Mouse (Mus musculus): Measurements from ENCODE around the gene Galnt7. TPM values are rescaled to one million over a fixed set of nuclear protein-coding genes. Genes with fewer than 3 reads are reported as not detected.
"Not testable (repeated sequence)": the region's sequence is repeated elsewhere in the genome, so short reads cannot be mapped to it uniquely, and the experiment has no call there.

Gene Galnt7
- polyA plus RNA-seq, 1 experiment = 12.0 TPM

DNA sequence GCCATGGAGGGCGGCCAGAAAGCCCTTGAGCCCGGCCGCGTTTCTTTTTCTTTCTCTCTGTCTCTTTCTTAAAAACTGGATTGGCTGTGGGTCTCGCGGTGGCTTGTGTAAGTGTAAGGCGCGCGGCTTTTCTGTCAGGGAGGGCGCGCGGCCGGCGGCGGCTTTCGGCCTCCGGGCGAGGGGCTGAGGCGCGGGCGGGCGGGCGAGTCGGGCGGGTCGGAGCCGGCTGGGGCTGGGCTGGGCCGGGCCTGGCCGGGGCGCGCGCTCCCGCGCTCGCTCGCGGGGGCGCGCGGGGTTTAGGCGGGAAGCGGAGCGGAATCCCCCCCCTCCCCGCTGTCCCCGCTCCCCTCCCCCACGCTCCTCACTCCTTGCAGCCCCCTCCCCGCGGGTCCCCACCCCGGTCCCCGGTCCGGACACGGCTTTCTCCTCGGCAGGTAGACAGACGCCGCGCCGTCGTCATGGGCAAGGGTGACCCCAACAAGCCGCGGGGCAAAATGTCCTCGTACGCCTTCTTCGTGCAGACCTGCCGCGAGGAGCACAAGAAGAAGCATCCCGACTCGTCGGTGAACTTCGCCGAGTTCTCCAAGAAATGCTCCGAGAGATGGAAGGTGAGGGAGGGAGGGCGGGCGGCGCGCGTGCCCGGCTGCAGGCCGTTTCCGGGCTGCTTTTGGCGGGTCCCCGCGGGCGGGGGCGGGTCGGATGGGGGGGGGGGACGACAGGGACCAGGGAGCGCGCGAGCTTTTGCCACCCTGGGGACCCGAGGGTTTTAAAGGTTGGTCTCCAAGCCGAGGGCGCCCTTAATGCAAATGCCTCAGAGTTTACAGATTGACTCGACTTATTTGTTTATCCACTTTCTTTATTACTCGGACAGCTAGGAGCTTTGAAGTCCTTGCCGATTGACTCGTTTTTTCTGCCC is 140.4 kb downstream of the Galnt7 start:
- DNase-seq (ENCODE audit: low read depth, low spot score) = no peak
- WGBS = under 1% methylated on average over 80 of the region's 96 CpGs

DNA sequence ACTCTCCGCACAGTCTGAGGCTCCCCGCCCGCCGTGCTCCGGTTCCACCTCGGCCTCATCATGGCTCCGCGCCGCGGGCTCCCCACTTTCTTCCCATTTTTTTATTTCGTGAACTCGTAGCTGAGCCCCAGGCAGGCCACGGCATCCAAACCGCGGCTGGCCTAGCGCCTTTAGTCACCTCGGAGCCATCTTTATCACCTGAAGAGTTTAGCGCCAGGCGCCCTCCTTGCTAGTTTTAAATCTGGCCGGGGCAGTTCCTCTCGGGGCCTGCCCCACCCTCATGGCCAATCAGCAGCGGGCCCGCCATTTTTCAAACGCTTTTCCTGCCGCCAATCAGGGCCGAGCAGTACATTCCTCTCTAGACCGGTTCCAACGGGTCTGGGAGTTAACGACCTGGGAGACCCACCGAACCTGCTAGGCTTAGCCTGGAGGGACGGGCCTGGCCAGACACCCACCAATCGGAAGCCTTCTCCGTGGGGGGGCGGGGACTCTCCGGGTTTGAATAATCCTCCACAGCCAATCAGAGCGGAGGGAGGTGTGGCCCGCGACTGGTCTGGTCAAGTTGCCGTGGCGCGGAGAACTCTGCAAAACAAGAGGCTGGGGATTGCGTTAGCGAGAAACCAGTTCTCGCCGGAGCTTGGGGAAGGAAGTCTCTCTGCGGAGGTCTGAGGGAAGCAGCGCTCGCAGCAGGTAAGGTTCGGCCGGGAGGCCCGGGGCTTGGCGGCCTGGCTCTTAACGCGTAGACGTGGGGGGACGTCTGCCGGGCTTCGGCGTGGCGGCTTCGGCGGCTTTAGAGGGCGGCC is 141.3 kb downstream of the Galnt7 start, which contains the start of gene Hmgb2:
Gene Hmgb2, plus strand, starts transcription at position 592 of the 803 bp plus-strand sequence.
- WGBS = under 1% methylated on average over 63 of the region's 63 CpGs

DNA sequence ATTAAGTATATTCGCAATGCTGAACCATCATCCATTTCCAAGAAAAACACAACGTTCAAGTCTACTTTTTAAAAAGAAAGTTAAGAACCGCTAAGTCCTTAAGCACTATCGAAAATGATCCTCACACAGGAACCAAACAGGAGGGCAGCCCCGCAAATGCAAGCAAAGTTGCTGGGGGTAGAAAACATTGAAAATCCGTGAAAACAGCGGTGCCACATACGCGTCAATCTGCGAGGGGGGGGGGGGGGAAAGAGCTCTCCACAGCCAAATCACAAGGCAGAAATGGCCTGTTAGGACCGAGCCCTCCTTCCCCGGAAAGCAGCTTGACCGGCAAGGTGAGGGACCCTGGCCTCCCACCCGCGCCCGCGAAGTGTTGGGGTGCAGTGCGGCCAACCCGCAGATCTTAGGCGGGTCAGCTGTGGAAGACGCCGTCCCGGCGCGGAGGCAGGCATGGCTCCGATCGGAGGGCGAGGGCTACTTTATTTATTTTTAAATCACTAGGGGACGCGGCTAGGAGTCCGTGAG is 142.0 kb downstream of the Galnt7 start:
- no peak for DNase-seq (ENCODE audit: low read depth, low spot score)
- 2% methylated on average over 31 of the region's 31 CpGs for WGBS

More for the DNA sequence above, 141.3 kb downstream of the Galnt7 start, which contains the start of gene Hmgb2:
- DNase-seq (ENCODE audit: low read depth, low spot score) = peak; percentile 99

DNA sequence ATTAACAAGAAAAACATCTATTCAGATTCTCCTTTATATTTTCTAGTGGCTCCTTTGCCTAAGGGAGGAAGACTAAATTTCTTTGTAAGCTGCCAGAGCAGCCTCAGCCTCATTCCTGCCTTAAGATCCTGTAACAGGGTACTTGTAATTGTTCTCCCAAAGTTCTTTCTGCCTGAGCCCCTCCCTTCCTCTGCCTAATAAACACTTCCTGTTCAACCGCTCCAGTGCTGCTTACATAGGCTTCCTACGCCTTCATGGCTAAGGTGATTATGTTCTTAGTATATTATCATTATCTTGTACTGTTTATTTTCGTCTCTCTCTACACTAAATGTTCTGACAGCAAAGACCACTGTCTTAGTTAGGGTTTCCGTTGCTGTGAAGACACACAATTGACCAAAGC is 144.2 kb downstream of the Galnt7 start:
- DNase-seq (ENCODE audit: low read depth, low spot score) = no peak

DNA sequence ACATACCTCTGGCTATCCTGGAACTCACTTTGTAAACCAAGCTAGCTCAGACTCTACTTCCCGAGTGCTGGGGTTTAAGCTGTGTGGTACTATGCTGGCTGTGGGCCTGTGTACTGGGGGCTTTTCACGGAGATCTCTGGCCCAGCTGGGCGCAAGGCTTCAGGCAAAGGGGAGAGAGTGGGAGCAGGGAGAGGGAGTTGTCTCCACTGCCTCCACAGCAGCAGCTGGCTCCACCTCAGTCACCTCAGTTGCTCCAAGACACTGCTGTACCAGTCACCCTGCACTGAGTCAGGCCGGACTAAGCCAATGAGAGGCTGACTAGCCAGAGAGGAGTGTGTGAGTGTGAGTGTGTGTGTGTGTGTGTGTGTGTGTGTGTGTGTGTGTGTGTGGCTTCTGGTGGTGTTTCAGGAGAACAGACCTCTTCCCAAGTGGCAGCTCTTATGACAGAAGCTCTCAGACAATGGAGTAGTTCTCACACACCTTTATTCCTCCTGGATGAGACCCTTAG is 145.2 kb downstream of the Galnt7 start:
- 96% methylated on average over 4 of the region's 4 CpGs for WGBS
- no peak for DNase-seq (ENCODE audit: low read depth, low spot score)

More for the DNA sequence above, 144.2 kb downstream of the Galnt7 start:
- WGBS = 56% methylated on average over 4 of the region's 4 CpGs

DNA sequence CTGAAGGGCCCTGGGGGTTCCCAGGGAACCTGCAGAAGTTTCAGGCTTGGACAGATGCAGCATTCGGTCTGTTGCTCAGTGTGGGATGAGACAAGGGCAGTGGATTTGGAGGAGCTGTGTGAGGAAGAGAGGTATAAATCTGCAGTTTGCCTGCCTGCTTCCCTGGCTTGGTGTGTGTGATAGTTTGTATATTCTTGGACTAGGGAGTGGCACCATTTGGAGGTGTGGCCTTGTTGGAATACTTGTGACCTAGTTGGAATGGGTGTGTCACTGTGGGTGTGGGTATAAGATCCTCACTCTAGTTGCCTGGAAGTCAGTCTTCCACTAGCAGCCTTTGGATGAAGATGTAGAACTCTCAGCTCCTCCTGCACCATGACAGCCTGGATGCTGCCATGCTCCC is 147.3 kb downstream of the Galnt7 start:
- 48% methylated on average over 1 of the region's 1 CpGs for WGBS
- not testable (repeated sequence) for DNase-seq (ENCODE audit: low read depth, low spot score)

DNA sequence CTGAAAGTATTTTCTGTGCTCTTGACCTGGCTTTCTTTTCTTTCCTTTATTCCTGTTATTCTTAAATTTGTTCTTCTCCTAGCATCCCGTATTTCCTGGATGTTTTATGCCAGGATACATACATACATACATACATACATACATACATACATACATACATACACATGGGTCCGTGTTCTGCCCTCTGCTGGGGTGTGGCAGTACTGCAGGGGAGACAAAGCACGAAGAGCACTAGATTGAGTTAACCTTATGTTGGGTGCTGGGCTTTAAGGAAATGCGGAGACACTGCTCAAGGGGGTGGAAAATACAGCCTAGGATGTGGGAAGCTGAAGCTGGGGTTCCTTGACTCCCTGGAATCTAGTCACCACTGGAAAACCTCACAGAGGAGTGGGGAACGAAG is 149.2 kb downstream of the Galnt7 start:
- no peak for DNase-seq (ENCODE audit: low read depth, low spot score)
- 42% methylated on average over 5 of the region's 5 CpGs for WGBS

DNA sequence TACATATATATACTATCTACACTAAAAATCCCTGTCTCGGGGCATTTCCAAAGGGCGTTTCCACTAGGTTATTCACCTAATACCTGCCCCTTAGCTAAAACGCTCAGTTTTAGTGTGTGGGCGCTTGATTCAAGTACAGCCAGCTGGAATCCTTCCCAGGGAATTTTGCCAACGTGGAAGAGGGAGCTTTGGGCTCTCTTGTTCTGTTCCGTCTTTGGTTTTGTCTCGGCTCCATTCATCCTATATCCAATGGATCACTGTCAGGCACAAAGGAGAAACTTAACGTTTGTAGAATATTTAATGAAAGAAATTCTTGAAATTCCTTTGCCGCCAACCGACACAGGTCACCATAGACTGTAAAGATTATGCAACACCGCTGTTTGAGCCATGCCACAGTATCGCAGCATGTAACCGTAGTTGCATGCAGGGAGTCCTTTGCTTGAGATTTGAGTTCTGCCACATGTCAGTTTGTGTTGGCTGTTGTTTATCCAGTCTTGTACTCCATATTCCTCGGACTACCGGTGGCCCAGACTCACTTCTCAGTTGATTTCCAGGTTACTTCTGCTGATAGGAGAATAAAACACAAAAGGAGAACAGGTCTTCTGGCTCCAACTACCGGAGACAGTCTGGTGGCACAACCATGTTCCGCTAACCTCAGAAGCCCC is 153.9 kb downstream of the Galnt7 start:
- DNase-seq (ENCODE audit: low read depth, low spot score) = no peak
- 23% methylated on average over 17 of the region's 17 CpGs for WGBS

DNA sequence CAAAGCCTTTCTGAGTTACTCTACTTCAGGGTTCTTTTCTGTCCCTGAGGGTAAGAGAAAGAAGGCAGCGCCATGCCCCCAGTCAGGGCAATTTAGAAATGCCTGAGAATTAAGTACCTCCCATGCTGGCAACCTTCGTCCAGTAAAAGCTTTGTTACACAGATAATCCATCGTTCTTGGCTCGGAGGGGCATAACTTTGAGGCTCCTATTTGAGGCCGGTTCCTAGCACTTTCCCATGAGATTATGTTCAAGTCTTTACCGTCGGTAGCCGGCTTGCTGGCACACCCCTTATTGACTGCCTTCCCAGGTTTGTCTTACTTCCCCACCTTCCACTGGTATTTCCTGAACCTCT is 154.4 kb downstream of the Galnt7 start:
- WGBS = 26% methylated on average over 8 of the region's 8 CpGs
- no peak for DNase-seq (ENCODE audit: low read depth, low spot score)

DNA sequence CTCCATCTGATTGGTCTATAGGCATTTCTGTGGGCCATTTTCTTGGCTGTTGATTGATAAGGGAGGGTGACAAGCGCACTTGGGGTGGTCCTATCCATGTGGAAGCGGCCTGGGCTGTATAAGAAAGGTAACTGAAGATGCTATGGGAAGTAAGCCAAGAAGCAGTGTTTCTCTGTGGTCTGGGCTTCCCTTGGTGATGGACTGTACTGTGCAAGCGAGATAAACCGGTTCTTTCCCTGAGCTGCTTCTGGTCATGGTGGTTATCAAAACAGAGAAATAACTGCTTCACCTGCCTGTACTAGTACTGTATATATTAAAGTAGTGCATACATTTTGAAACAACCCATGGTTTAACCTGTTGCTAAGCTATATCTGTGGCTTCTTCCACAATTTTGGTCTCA is 161.0 kb downstream of the Galnt7 start:
- WGBS = 97% methylated on average over 4 of the region's 4 CpGs
- no peak for DNase-seq (ENCODE audit: low read depth, low spot score)

DNA sequence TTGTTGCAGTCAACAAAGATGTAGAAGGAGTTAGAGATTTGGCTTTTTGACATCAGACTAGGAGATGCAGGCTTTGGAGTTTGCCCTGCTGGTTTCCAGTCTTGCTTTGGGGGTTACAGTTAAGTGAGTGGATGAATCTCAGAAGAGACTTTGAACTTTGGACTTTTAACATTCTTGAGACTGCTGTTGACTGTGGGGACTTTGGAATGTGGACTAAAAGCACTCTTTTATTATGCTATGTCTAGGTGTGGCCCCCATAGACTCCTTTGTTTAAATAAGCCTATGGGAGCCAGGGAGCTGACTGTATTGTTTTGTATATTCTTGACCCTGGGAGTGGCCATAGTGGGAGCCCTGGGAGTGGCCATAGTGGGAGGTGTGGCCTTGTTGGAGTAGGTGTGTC is 162.9 kb downstream of the Galnt7 start:
- DNase-seq (ENCODE audit: low read depth, low spot score) = no peak

DNA sequence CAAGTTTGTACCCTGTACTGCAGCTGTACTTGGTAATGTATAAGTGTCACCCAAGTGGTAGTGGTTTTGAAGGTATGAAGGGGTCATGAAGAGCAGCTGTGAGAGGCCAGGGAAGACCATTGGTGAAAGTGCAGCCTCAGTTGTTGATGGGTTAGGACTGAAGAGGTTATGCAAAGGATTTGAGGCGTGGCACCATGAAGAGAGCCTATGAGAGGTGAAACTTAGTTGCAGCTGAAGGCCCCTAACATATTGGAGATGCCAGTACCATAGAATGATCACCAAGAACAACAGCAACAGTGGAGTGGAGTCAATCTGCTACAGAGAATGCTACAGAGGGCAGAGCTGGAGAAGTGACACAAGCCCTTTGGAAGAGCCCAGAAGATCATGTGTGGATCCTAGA is 163.5 kb downstream of the Galnt7 start:
- WGBS = 100% methylated on average over 1 of the region's 1 CpGs
- no peak for DNase-seq (ENCODE audit: low read depth, low spot score)

DNA sequence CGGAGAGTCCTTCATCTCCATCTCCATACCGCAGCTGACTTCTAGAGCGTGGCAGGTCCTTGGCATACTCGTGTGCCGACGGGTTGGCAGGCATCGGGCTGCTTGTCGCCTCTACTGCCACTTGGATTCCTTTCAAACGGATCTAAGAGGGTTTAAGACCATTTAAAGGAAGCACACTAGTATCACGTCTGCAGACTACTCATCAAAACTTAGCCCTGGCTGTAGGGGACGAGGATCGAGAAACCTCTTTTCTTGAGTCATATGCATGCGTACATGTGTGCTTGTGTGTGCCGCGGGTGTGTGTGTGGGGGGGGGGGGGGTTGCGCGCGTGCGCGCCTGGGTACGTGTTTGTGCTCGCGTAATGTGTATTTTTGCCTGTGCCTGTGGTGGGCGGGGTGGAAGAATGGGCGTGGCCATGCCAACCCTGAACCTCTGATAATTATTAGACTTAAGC is 164.5 kb downstream of the Galnt7 start:
- no peak for DNase-seq (ENCODE audit: low read depth, low spot score)
- under 1% methylated on average over 25 of the region's 25 CpGs for WGBS

DNA sequence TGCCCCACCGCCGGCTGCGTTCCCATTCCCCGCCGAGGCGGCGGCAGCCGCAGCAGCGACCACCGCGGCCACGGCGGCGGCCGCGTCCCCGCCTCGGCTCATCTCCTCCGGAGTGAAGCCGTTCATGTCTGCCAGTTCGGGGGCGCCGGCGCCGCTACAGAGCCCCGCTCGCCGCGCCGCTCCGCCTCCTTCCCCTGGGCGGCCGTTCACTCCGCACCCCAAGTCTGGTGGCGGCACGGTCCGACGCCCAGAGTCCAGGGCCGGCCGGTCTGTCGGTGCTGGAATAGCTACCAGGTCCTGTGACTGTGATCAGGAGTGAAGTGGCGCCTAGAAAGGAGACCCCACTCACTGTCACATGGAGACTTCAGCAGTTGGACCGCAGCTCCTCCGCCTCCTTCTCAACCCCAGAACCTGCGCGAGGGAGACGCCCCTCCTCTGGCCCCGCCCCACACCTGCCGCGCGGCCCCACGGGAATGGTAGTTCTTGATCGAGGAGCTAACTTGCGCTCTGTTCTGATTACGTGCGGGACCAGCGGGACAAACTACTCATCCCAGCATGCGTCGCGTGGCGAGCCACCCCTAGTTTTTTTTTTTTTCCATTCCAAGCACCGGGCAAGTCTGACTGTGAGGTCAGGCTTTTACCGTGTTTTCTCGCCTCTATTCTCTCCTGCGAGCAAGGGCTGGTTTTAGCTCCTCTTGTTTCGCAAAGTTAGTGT is 165.2 kb downstream of the Galnt7 start, which contains the start of gene Sap30:
Gene Sap30, minus strand, starts transcription at position 420 of the 715 bp plus-strand sequence.
- under 1% methylated on average over 66 of the region's 66 CpGs for WGBS

DNA sequence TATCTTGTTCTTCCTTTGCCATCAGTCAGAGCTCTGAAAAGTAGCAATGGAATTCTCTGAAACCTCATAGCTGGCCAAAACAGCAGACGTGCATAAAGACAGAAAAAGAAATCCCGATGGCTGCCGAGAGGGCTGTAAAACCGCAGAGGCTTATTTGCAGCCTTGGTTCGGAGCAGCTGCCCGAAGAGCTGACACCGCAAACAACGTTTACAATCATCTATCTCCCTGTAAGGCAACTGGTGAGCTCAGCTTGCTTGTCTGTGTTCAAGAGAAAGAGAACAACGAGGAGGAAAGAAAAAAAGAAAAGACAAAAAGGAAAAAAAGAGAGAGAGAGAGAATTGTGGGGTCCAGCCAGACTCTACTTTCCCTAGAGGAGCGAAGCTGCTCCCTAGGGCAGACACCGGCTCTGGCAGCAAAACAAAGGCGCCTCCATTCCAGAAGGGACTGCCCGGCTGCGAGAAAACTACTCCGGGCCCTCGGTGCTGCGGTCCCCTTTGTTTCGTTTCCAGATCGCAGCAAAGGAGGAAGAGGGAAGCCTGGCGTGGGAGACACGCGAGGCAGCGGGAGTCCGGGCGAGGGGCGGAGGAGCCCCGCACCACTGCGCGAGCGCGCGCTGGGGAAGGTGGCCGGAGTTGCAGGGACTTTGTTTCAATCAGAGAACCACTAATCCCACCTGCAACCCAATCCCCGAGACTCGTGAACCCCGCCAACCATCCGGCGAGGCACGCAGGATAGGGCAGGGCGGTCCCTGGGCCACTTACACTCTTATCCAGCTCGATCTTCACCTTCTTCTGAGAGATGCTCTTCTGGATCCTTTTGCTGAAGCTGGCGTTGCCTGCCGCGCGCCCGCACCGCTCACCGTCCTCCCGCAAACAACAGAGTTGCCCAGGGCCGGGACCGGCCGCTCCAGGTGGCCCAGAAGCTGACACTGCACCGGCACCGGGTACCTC is 166.1 kb downstream of the Galnt7 start:
- under 1% methylated on average over 54 of the region's 54 CpGs for WGBS
- no peak for DNase-seq (ENCODE audit: low read depth, low spot score)

More for the DNA sequence above, 165.2 kb downstream of the Galnt7 start, which contains the start of gene Sap30:
- DNase-seq (ENCODE audit: low read depth, low spot score) = peak; percentile 95

DNA sequence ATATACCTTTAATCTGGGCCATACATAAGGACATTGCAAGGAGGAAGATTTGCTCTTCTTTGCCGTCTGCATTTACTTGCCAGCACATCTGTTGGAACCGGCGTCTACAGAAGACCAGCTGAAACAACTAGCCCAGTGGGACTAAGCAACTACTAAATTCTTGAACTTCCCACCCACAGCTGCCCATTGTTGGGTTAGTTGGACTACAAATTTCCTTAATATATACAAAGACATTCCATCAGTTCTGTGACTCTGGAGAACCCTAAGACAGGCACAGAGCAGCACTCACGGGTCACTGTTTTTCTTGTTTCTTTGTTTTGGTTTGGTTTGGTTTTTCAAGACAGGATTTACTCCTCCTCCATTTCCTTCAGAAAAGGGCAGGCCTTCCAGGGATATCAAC is 172.2 kb downstream of the Galnt7 start:
- 90% methylated on average over 4 of the region's 4 CpGs for WGBS
- DNase-seq (ENCODE audit: low read depth, low spot score) = no peak

DNA sequence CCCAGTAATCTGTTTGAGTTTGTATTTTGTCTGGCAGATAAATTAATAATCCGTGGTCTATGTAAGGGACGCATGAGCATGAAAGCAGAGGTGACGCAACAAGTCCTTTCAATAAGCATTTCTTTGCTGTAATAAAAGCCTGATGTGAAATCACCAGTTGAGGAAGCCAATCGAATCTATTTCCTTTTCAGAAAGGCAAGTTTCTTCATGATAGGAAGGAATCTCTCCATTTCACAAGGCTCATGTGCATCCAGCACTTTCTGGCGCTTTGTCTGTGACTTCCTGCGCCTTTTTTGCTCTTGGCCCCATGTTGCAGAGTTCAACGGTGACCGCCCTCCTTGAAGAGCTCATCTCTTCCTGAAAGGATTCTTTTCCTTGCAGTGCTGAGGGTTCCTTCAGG is 173.1 kb downstream of the Galnt7 start:
- DNase-seq (ENCODE audit: low read depth, low spot score) = no peak
- 92% methylated on average over 8 of the region's 8 CpGs for WGBS

DNA sequence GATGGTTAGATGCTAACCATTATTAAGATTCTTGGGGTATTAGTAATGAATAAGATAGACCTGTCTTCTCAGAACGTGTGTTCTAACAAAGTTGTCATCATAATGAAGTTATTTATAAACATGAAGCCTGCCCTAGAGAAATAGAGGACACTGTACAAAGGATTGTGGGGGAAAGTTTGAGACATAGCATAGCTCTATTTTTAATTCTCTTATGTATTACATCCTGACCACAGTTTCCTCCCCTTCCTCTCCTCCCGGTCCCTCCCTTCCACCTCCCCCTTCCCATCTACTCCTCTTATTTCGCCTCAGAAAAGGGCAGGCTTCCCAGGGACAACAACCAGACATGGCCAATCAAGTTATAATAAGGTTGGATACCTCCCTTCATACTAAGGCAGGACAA is 174.4 kb downstream of the Galnt7 start:
- 68% methylated on average over 3 of the region's 3 CpGs for WGBS
- no peak for DNase-seq (ENCODE audit: low read depth, low spot score)

Measured in large intestine, adult 2 months (tissue).